Mouse (Mus musculus): ENCODE measurements around the gene Cabp1.

- TF ChIP-seq POLR2A (IDR thresholded peaks at IDR 0.05; ENCODE audit: borderline replicate concordance, control insufficient read depth, low read depth, low read length) = no peak
- peak; percentile 3; the same call in 1 of the 2 replicates for TF ChIP-seq CTCF (IDR thresholded peaks at IDR 0.05; ENCODE audit: control insufficient read depth, insufficient read depth, low read length)
These were observed 28.3 kb upstream of the Cabp1 start for GRCm38 (mm10) chr5:115222485-115222884.
